Mouse (Mus musculus) spleen, postnatal 4 days (tissue): ENCODE results near the gene Tbl1xr1.

Source experiments
- DNase-seq, 2 experiments: peaks; one replicate each; pipeline ENCODE4 v3.0.0; 2022; ENCODE audit warnings: low spot score in 2 of 2

The Tbl1xr1 gene

DNA sequence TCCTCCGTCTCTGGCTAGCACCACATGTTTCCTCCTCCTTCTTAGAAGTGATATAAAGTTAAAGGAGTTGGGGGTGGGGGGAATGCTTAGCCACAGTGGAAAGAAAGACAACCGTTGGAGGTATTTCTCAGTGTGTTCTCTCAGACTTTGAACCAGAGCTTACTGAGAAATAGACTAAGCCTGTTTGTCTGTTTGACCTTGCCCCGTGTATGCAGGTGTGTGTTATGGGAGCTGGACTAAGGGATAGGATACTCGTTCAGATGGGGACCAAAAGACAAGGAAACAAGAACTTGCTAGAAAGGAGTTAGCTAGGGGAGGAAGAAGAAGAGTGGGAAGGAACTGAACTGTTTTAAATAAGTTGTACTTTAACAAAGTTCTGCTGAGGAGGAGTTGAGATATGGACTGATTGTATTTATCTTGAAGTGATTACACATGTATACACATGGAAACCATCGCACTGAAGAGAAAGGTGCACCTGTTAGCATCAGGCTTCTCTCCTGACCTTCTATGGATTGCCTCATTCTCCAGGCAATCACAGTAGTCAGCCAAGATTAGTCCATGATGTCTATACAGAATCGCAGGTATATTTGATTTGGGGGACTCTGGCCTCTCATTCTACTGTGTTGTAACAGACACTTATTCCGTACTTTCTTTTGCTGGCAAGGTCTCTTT lies 117.9 kb downstream of the Tbl1xr1 start:
- no peak for DNase-seq

DNA sequence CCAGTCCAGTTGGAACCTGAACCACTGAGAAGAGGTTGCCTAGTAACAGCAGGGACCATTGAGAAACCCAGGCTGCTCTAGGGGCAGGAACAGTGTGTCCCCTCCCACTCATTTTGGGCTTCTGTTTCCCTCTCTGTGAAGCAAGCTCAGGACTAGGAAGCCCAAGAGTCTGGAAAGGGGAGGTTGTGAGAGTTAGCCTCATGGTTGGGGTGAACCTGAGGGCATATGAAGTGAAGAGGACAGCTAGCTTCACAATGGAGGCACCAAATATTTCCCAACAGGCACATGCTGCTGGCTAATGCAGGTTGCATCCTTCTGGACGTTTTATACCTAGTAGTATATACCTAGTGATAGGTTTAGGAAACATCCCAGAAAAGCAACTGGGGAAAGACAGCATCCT lies 122.3 kb downstream of the Tbl1xr1 start:
- DNase-seq: no peak

DNA sequence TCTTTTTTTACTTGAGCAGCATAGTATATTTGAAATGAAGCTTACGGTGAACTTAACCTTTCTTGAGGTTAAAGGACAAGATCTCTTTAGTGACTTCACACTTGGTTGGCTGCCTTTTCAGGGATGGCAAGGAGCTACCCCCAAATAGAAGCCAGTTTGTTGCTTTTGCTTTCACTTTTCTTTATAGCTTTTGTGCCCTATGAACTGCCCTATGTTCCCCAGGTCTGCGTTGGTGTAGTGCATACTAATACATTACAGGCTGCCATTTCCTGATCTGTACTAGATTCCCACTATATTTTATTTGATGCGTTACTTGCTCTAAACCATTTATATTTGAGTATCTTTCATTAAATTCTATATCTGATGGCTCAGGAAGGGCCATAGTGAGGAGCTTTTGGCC lies 127.7 kb downstream of the Tbl1xr1 start:
- DNase-seq: no peak

DNA sequence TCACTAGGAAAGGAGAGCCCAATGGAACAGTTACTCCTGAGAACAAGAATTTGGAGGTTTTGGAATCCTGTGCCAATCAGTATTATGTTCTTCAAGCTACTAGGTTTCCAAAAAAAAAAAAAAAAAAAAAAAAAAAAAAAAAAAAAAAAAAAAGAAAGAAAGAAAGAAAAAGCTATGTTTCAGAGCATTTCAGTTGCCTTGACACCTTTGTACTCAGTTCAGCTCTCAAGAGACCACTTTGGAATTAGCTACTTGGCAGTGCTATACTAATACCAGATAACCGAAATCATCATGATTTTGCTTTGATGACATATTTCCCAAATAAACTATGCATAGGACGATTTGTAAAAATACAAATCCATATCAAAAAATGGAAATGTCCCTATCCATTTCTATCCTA lies 145.1 kb downstream of the Tbl1xr1 start:
- DNase-seq: no peak

DNA sequence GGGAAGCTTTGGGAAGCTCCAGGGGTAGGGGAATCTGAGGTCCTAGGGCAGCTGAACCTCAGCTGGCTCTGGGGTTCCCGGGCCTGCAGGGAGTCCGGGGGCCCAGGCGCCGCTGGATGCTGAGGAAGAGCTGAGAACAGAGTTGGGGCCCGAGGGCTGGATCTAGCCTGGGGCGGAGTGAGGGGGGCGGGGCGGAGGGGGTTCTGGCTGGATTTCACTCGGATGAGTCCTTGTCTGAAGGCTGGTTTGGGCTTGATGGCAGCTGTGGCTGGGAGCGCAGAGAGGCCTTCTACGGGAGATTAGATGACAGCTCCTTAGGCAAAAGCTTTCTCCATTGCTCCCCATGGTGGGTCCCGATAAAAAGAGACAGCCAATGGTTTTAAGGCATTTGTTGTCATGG lies 145.9 kb downstream of the Tbl1xr1 start:
- DNase-seq: no peak

DNA sequence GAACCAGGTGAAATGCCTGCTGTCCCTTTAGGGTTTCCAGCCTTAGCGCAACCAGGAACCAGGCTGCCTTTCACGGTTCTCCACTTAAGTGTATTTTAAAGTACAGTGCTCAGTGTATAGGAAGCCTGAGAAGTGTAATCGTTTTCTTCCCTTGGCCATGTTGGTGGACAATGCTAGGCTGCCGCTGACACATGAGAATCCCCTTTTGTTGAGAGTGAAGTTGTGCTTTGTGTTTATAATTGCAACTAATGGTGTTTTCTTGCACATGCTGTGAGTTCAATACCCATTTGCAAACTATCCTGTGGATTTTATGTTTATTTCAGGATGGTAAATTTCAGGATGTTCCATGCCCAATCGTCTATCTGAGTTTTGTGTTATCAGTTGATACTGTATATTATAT lies 146.6 kb downstream of the Tbl1xr1 start:
- DNase-seq: no peak

DNA sequence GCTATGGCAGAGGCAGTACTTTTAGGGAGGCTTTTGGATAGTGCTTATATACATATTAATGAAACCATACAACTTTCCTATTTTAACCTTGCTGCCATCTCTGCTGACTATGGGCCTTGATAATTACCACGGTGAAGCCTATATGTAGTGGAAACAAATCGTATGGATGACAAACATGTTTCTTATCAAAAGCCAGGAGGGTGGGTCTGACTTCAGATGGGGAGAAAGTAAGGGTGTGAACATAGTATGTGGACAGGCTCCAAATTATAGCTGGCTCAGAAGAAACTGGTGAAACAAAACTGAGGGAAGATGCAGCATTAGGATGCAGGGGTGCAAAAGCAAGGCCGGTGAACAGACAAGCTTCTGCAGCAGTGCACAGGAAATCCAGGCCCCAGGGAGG lies 151.6 kb downstream of the Tbl1xr1 start:
- DNase-seq: no peak

DNA sequence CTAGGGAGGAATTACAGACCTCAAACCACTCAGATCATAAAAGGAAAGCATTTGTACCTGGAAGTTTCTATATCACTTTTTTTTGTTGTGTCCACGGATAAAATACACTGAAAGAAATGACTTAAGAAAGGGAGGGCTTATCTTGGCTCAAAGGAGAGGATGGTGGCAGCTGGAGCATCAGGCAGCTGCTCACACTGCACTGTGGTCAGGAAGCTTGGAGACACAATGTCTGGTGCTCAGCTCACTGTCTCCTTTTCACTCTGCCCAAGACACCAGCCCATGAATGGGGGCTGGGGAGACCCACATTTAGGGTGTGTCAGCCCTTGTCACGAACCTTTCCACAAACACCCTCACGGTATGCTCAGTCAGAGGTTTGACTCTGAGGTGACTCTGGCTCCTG lies 154.2 kb downstream of the Tbl1xr1 start:
- no peak for DNase-seq

DNA sequence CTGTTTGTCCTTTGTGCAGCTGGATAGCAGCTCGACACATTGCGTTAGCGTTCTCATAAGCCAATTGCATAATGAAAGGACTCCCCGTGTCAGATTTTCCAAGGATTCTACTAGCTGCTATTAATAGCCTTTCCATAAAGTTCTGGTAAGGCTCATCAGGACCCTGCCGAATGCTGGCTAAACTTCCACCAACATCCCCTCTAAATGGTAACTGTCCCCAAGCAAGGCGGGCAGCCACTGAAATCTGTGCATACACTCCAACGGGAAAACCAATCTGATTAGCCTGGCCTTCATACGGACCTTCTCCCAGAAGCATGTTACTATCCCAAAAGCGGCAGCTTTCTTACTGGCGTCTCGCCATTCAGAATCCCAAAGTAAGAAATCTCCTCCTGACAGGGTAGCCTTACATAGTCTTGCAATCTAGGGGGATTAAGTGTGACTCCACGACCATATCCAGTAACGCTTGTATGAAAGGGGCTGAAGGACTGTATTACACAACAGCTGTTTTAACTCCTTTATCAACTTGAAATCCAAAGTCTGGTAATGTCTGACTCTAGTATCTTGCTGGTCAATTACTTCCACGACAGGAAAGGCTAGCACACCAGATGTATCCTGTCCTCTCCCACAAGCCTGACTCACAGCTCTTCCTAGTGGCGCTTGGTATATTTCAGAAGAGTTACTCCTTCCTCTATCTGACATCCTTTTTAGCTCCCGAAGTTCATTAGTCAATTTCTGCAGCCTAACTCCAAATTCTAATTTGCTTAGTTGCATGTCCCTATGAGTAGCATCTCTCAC lies 161.9 kb downstream of the Tbl1xr1 start:
- DNase-seq: no peak
